Mouse (Mus musculus): ENCODE measurements around the gene Loxl3.

The Loxl3 gene

GRCm38 (mm10) chr6:83086121-83087035 is 52.4 kb downstream of the Loxl3 start, which contains the start of gene Lbx2:
Lbx2 (plus strand) TSS chr6:83086367.
- peak; percentile 55 for DNase-seq (ENCODE audit: low read depth)

- no peak for DNase-seq (ENCODE audit: low read depth)
Measured at GRCm38 (mm10) chr6:83087205-83087925, 53.4 kb downstream of the Loxl3 start.

GRCm38 (mm10) chr6:83087926-83088260 is 53.9 kb downstream of the Loxl3 start:
- no peak for DNase-seq (ENCODE audit: low read depth)

- no peak for DNase-seq (ENCODE audit: low read depth)
Measured at GRCm38 (mm10) chr6:83092416-83093127, 58.6 kb downstream of the Loxl3 start.

DNA sequence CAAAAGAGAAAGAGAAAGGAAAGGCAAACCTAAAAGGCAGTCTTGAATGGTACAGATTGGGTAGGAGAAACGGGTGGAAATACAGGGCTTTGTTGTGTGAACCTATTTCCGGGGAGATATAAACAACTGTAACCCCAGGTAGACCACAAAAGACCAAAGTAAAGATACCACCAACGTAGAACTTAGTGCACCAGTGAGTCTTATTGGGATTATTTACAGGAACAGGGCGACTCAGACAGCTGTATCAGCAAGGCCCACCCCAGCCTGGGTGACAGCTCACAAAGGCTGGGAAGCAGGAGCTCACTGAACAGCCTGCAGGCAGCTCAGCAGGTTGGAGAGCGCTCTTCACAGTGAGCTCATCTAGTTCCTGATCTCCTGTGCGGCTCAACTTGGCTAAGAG is 62.0 kb downstream of the Loxl3 start:
- peak; percentile 89 for DNase-seq (ENCODE audit: low read depth)

DNA sequence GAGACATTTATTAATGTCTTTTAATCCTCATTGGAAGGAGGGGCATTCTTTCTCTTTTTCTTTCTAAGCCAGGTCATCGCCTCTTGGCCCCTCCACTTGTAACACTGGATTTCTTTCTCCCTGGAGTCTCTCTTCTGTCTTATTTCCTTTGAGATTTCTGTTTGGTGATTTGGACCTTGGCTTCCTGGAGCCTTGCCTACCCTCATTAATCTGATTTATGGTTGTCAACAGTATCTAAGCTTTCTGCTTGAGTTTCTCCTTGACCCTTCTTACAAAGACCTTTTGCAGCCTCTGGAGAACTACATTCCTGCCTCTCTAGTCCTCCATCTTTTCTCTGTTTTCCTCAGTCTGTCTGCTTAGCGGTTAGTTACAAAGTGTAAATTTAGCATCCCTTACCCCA is 64.4 kb downstream of the Loxl3 start:
- DNase-seq (ENCODE audit: low read depth): no peak

GRCm38 (mm10) chr6:83101316-83101687 is 67.3 kb downstream of the Loxl3 start, which contains the start of the genes Ccdc142 and Gm42688:
Ccdc142 (plus strand) TSS chr6:83101601.
Gm42688 (plus strand) TSS chr6:83101617.
- peak; percentile 94 for DNase-seq (ENCODE audit: low read depth)

GRCm38 (mm10) chr6:83101688-83102556 is 67.9 kb downstream of the Loxl3 start:
- peak; percentile 85 for DNase-seq (ENCODE audit: low read depth)

Measured in naive thymus-derived CD4-positive, alpha-beta T cell, adult 2 months (primary cell).